Mouse (Mus musculus): ENCODE data around the gene Ski.

GRCm38 (mm10) chr4:155148910-155149698 lies 73.3 kb downstream of the Ski start:
- TF ChIP-seq CTCF (conservative IDR thresholded peaks at IDR 0.05; ENCODE audit: low read length) (no peak), NANOG (IDR thresholded peaks at IDR 0.05; ENCODE audit: borderline replicate concordance, low read length) (no peak)

All from E14TG2a.4 (cell line).